Mouse (Mus musculus) megakaryocyte, embryonic 14.5 days (primary cell): ENCODE results near the gene D11Wsu47e.

ENCODE experiments used
- FLI1 ChIP-seq: IDR thresholded peaks from 2 replicates; pipeline ENCODE4 v1.6.1; 2012; ENCODE audit warnings: low read length, inconsistent platforms, mixed read lengths
- GATA1 ChIP-seq: IDR thresholded peaks from 3 replicates; pipeline ENCODE4 v1.6.1; 2012; ENCODE audit warnings: mixed read lengths, low read length, inconsistent platforms, borderline replicate concordance

GRCm38 (mm10) chr11:113654105-113654504 is 30.1 kb upstream of the D11Wsu47e start:
- no peak for TF ChIP-seq GATA1
- no peak for TF ChIP-seq FLI1
